Mouse (Mus musculus): ENCODE results near the gene Kmt2e.

DNA sequence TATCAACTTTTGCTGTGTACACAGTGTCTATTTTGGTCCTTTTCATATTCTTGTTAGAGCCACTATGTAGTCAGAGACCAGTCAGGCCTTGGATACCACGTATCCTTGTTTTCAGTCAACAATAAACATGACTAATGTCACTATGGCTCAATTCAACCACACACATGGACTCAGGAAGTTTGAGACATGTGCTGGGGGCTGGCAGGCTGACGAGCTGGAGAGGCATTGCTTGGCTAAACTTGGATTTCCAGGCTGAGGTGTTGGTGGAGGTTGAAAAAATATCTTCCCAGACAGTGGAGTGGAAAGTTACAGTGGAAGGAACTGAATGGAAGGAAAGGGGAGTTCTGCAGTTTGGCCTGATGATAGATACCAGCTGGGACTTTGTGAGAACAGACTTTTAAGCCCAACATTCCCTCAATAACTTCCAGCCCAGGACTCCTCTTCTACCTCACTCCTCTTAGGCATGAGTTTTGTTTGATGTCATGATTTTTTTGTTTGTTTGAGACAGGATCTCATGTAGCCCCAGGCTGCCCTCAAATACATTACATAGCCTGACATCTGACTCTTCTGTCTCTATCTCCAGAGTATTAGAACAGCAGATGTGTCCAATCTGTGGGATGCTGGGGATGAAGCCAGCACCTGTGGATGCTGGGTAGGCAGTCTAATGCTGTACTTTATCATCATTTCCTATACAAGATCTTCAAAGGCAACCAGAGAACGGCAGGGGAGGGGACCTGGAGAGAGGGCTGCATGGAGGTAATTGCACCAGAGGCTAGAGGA, 39.7 kb upstream of the Kmt2e start:
- no peak for TF ChIP-seq POLR2A (IDR thresholded peaks at IDR 0.05; ENCODE audit: low read depth, low read length)
- TF ChIP-seq CTCF (IDR thresholded peaks at IDR 0.05; ENCODE audit: extremely low read depth, insufficient read length, insufficient replicate concordance, low read depth, low read length), result no peak
